Mouse (Mus musculus): ENCODE measurements around the gene Actl11.

Actl11 gene

DNA sequence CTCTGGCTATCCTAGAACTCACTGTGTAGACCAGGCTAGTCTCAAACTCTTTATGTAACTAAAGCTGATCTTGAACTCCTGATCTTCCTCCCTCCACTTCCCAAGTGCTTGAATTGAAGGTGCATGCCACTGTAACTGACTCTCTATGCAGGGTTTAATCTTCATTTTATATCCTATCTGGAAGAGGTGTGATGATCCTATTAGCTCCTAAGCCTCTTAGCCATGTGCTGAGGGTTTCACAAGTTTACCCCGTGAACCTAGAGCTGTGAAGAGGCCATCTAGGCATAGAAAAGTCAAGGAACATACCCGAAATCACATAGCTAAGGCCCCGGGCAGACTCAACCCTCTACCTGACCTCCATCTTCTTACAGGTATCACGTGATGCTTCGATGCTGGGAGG, 8.8 kb upstream of the Actl11 start:
- DNase-seq (ENCODE audit: extremely low read depth, low read depth): no peak

GRCm38 (mm10) chr9:107923021-107923420, 5.2 kb upstream of the Actl11 start:
- DNase-seq (ENCODE audit: extremely low read depth, low read depth): no peak

GRCm38 (mm10) chr9:107923956-107924355, 4.3 kb upstream of the Actl11 start:
- DNase-seq (ENCODE audit: extremely low read depth, low read depth): no peak

- no peak for DNase-seq (ENCODE audit: extremely low read depth, low read depth)
Observed at GRCm38 (mm10) chr9:107925251-107925650, 3.0 kb upstream of the Actl11 start.

- no peak for DNase-seq (ENCODE audit: extremely low read depth, low read depth)
Observed at GRCm38 (mm10) chr9:107926920-107927420, 1.3 kb upstream of the Actl11 start.

DNA sequence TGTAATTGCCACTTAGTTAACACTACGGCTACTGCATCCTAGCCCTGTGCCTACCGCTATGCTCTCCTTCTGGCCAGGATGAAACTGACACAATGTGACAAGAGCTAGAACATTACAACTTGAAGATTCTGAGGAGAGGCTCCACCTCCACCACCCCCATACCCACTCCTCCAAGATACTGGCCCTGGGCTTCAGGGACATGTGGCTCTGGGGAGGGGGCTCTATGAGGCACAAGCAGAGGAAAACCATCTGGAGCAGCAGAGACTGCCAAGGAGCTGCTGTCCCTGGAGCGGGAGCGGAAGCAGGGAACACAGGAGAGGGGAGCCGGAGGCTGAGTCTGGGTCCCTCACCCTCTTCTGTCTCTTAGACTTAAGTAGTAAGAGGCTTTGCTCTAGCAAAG, 520 bp upstream of the Actl11 start:
- no peak for DNase-seq (ENCODE audit: extremely low read depth, low read depth)

DNA sequence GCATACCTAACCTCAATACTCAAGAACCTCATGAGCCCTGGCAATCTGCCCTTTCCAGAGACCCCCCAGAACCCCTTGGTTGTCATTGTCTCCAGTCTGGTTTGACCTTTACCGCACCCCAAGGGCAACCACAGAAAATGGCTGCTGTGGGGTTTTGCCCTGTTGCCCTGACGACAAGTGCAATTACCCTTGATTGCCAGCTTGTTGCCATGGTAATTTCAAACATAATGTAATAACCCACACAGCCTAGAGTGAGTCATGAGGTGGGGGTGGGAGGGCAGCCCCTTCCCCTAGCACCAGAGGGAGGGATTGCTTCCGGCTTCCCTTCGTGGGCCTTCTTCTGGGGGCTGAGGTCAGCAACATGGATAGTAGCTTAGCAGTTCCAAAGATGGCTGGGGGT, 4.0 kb downstream of the Actl11 start:
- no peak for DNase-seq (ENCODE audit: extremely low read depth, low read depth)

DNA sequence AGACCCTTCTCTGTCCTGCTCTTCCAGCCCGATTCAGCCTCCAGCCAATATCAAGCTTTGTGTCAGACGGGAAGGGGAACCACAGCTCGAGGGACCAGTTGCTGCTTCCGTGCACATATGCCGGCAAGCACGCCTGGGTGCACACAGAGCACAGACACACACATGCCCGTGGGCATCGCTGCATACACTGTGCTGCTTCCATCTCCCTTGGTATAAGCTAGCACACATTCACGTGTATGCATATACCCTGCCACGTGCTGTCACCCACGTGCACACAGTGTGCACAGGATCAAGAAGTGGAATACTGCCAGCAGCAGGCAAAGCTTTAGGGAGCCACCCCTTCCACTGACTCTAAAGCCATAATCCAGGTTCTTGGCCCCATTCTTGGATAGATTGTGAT, 5.9 kb downstream of the Actl11 start:
- no peak for DNase-seq (ENCODE audit: extremely low read depth, low read depth)

DNA sequence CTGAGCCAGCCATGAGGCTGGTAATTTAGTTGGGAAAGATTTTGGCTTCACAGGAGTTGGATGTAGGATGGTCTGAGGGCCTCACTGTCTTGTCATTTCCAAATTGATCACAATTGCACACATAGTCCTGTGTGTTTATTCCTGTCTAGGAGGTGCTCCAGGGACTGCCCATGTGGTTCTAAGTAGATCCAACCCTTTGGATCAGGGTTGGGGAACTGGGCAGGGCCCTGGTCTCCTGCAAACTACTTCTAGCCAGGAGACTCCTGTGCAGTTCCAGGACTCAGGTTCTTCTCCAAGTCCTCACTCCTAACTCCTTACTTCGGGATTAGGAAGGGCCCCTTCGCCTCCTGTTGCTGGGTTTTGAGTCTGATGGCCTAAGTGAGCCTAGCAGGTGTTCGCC, 7.1 kb downstream of the Actl11 start, which contains the start of gene Camkv:
TSS of gene Camkv (plus strand) at position 301 of the 400 bp plus-strand sequence.
- no peak for DNase-seq (ENCODE audit: extremely low read depth, low read depth)

DNA sequence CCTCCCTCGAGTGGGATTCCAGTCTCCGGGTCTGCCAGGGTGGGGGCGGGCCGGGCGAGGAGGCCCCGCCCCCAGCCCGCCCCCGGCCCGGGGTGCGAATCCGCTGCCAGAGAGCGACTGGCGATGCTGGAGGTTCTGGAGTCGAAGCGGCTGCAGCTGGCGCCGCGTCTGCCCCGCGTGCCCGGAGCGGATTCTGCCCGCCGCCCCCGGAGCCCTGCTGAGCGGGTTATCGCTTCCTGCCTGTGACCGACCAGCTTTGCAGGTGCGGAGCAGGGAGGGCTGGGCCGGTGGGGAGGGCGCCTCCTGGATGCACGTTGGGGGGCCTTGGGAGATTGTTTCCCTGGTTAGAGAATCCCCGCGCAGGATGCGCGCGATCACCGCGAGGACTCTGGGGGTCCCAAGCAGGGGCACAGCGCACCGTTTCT, 7.5 kb downstream of the Actl11 start:
- DNase-seq (ENCODE audit: extremely low read depth, low read depth): no peak

DNA sequence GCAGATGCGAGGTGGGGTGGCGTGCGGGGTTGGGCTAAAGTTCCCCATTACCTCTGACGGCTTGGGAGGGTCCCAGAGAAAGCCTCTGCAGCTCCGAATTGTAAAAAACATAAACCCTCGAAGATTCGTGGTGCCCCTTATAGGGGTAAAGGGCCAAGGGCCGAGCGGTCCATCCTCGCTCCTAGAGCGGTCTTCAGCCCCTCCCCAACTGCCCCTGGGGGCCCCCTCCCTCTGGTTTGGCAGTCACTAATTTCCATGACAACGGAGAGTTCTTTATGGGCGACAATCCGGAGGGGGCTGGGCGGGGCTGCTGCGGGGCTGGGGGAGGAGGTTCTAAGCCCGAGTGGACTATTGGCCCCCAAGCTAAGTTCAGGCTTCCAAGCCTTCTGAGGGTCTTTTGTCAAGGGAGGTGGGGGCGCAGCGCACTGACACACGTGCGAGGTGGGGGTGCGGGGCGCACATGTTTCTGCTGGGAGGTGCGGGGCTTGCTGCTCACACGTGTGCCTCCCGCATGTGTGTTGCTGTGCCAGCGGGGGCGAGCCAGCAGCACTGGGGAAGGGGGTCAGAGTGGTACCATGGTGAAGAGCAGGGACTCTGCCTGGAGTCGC, 8.1 kb downstream of the Actl11 start:
- DNase-seq (ENCODE audit: extremely low read depth, low read depth): no peak

DNA sequence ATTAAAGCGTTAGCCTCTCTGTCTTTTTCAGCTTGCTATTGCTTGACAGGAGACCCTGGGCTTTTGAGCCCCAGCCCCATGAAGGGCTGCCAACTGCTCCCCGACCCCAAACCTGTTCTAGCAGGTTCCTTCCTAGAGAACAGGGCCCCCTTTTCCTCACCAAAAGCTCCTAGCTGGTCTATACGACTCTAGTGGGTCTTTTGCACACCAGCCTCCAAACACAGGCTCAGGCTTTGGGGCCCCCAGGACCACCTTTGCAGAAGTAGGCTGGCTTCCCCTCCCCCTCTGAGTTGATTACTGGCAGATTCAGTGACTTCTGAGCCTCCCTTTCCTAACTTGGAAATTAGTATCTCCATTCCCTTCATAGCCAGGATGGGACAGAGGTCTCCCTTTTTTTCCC, 8.6 kb downstream of the Actl11 start:
- DNase-seq (ENCODE audit: extremely low read depth, low read depth): no peak

DNA sequence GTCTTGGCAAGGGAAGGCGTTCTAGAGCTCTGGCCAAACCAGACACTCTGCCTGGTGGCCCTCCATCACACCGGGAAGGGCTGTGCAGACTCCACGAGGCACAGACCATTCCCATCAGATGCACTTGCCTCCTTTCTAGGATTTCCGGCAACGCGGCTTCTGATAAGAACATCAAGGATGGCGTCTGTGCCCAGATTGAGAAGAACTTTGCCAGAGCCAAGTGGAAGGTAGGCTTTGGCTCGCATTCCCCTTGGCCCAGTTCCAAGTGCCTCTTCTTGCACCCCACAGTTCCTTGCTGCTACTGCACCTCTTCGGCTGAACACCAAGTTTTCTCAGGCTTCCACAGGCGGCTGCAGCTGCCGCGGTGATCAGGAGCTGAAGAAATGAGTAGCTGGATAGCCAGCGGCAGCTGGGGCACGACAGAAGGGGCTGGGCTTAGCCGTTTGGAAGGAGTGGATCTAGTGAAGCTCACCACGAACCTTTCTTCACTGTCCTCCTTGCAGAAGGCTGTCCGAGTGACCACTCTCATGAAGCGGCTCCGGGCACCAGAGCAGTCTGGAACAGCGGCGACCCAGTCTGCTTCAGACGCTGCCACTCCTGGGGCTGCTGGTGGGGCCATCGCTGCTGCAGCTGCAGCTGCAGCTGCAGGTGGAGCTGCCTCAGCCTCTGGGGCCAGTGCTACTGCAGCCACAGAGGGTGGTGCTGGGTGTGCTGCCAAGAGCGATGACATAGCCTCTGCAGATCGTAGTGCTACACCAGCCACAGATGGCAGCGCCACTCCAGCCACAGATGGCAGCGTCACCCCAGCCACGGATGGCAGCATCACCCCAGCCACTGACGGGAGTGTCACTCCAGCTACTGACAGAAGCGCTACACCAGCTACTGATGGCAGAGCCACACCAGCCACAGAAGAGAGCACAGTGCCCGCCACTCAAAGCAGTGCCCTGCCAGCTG, 19.2 kb downstream of the Actl11 start:
- no peak for DNase-seq (ENCODE audit: extremely low read depth, low read depth)

DNA sequence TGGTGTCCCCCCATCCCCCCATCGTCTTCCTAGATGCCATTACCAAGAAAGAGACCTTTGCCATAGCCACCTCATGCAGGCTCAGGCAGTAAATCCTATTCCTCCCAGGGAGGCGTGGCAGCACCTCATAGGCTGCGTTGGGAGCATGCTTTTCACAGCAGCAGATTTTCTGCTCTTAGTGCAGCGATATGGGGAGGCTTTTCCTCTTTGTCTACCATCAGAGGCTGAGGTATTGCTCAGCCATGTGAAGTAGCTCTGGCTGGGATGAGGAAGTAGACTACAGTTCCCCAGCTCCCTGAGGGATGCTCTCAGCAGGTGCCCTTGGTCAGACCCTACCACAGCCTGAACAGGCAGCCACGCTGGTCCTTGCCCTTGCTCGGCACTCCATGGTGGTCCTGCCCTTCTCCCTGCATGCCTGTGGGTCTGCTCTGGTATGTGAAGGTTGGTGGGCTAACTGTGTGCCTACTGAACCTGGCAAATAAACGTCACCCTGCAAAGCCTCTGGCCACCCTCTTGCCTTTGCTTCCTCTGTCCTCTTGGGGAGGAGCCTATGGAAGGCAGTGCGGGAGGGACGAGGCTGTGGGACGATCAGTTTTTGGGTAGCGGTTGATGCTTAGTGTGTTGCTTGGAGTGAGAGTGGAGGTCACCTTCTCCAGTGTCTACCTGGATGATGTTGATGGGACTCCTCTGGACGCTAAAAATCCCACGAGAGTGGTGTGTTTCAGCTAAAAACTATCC, 21.1 kb downstream of the Actl11 start:
- no peak for DNase-seq (ENCODE audit: extremely low read depth, low read depth)

- no peak for DNase-seq (ENCODE audit: extremely low read depth, low read depth)
Observed at GRCm38 (mm10) chr9:107949922-107950235, 21.6 kb downstream of the Actl11 start, which contains the start of gene Traip. Gene Traip (plus strand): TSS chr9:107950136.

DNA sequence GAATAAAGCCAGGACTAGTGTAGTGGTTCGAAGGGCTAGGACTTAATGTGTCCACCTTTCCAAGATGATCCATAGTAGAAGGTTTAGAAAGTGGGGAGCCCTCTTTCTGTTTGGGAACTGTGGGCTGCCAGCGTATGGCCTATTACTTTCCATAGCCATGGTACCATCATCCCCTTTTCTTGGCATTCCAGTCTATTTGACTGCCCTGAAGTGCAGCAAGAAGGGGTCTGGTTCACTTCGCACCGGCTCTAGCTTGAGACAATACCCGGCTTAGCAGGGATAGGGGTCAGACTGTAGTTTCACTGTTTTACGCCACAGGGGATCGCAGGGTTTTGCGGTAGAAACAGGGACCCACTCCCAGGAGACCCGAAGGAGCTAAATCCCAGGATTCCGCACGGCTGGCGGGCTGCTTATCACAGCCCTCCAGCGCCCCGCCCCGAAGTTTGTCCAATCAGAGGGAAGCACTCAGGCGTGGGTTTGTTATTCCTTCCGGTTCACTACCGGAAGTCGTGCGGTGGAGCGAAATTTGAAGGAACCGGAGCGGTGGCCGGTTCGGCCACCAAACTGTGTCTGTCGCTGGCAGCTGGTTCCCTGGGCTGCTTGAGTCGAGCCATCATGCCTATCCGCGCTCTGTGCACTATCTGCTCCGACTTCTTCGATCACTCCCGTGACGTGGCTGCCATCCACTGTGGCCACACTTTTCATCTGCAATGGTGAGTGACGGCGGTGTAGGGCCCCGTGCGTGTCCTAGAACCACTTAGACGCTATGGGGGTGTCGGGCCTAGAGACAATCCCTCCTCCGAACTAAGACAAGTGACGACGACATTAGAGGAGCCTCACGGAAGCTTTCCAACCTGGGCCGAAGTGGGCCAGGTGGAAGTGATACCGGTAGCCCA, 22.4 kb downstream of the Actl11 start:
- peak; percentile 79 for DNase-seq (ENCODE audit: extremely low read depth, low read depth)

- DNase-seq (ENCODE audit: extremely low read depth, low read depth): no peak
Observed at GRCm38 (mm10) chr9:107955613-107956289, 27.5 kb downstream of the Actl11 start.

DNA sequence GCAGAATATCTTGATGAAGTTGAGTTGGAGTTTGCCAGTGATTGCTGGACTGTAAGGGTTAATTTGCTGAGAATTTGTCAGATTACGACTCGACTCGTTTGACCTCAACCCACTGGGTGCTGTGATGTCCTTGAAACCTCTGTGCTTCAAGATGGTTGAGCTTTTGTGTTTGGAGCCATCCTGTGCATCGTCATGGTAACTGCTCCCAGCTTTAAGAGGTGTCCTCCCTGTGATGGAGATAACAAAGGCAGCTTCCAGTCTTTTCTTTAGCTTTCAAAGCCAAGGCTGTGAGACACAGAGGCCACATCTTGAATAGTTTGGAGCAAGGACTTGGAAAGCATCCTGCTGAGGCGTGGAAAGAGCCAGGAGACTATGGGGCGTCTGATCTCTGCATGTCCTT, 28.9 kb downstream of the Actl11 start:
- no peak for DNase-seq (ENCODE audit: extremely low read depth, low read depth)

GRCm38 (mm10) chr9:107959896-107960295, 31.6 kb downstream of the Actl11 start:
- no peak for DNase-seq (ENCODE audit: extremely low read depth, low read depth)

- DNase-seq (ENCODE audit: extremely low read depth, low read depth): no peak
Observed at GRCm38 (mm10) chr9:107960928-107961327, 32.7 kb downstream of the Actl11 start.

Data from MEL-GATA-1-ER (cell line).